Mouse (Mus musculus): ENCODE measurements around the gene Atad1. TPM values are rescaled to one million over a fixed set of nuclear protein-coding genes. Genes with fewer than 3 reads are reported as not detected.

Gene Atad1
- polyA plus RNA-seq, 1 experiment from 2014 or later, result 110 TPM

GRCm38 (mm10) chr19:32634916-32635315, 104.7 kb downstream of the Atad1 start:
- WGBS, result 65% methylated on average over 8 of the region's 8 CpGs
- Histone ChIP-seq H3K4me2 (replicated peaks; ENCODE audit: low read depth, low read length) (no peak overlapping the region), H3K9ac (ENCODE audit: low read depth, low read length) (no peak overlapping the region), H3K27ac (ENCODE audit: low read depth, low read length) (no peak overlapping the region), H3K9me3 (ENCODE audit: control insufficient read depth, low read length) (no peaks in the 10 kb centered on the region), H3K4me1 (replicated peaks; ENCODE audit: control insufficient read depth, insufficient read depth, low read length) (no peaks in the 10 kb centered on the region), H3K4me3 (ENCODE audit: low read depth, low read length) (no peak overlapping the region), H3K36me3 (ENCODE audit: control insufficient read depth, insufficient read depth, low read length) (no peaks in the 10 kb centered on the region), H3K27me3 (ENCODE audit: control insufficient read depth, insufficient read depth, low read length) (no peaks in the 10 kb centered on the region)
- DNase-seq (ENCODE audit: low spot score), result no peak
- no peak for ATAC-seq (ENCODE audit: low FRiP score)

- Histone ChIP-seq H3K27ac (ENCODE audit: low read depth, low read length) (no peak overlapping the region), H3K4me1 (replicated peaks; ENCODE audit: control insufficient read depth, insufficient read depth, low read length) (no peaks in the 10 kb centered on the region), H3K27me3 (ENCODE audit: control insufficient read depth, insufficient read depth, low read length) (no peaks in the 10 kb centered on the region), H3K4me3 (ENCODE audit: low read depth, low read length) (no peak overlapping the region), H3K9me3 (ENCODE audit: control insufficient read depth, low read length) (no peaks in the 10 kb centered on the region), H3K36me3 (ENCODE audit: control insufficient read depth, insufficient read depth, low read length) (no peaks in the 10 kb centered on the region), H3K9ac (ENCODE audit: low read depth, low read length) (no peak overlapping the region), H3K4me2 (replicated peaks; ENCODE audit: low read depth, low read length) (no peak overlapping the region)
- ATAC-seq (ENCODE audit: low FRiP score), result no peak
- DNase-seq (ENCODE audit: low spot score), result no peak
- WGBS, result 77% methylated on average over 7 of the region's 7 CpGs
Observed at GRCm38 (mm10) chr19:32628572-32629132, 110.9 kb downstream of the Atad1 start.

- H3K4me2 ChIP-seq (replicated peaks; ENCODE audit: low read depth, low read length), result no peak overlapping the region
- no peaks in the 10 kb centered on the region for H3K27me3 ChIP-seq (ENCODE audit: control insufficient read depth, insufficient read depth, low read length)
- no peaks in the 10 kb centered on the region for H3K9me3 ChIP-seq (ENCODE audit: control insufficient read depth, low read length)
- no peak for ATAC-seq (ENCODE audit: low FRiP score)
- 90% methylated on average over 4 of the region's 4 CpGs for WGBS
- DNase-seq (ENCODE audit: low spot score), result no peak
- H3K36me3 ChIP-seq (ENCODE audit: control insufficient read depth, insufficient read depth, low read length), result no peaks in the 10 kb centered on the region
- H3K27ac ChIP-seq (ENCODE audit: low read depth, low read length), result no peak overlapping the region
- H3K9ac ChIP-seq (ENCODE audit: low read depth, low read length), result no peak overlapping the region
- no peak overlapping the region for H3K4me3 ChIP-seq (ENCODE audit: low read depth, low read length)
- no peaks in the 10 kb centered on the region for H3K4me1 ChIP-seq (replicated peaks; ENCODE audit: control insufficient read depth, insufficient read depth, low read length)
Observed at GRCm38 (mm10) chr19:32627631-32628030, 112.0 kb downstream of the Atad1 start.

GRCm38 (mm10) chr19:32626768-32627331, 112.7 kb downstream of the Atad1 start:
- Histone ChIP-seq H3K9ac (ENCODE audit: low read depth, low read length) (no peak overlapping the region), H3K4me2 (replicated peaks; ENCODE audit: low read depth, low read length) (no peak overlapping the region), H3K9me3 (ENCODE audit: control insufficient read depth, low read length) (no peaks in the 10 kb centered on the region), H3K27ac (ENCODE audit: low read depth, low read length) (no peak overlapping the region), H3K36me3 (ENCODE audit: control insufficient read depth, insufficient read depth, low read length) (no peaks in the 10 kb centered on the region), H3K4me3 (ENCODE audit: low read depth, low read length) (no peak overlapping the region), H3K27me3 (ENCODE audit: control insufficient read depth, insufficient read depth, low read length) (no peaks in the 10 kb centered on the region), H3K4me1 (replicated peaks; ENCODE audit: control insufficient read depth, insufficient read depth, low read length) (no peaks in the 10 kb centered on the region)
- DNase-seq (ENCODE audit: low spot score), result no peak
- 69% methylated on average over 13 of the region's 13 CpGs for WGBS
- ATAC-seq (ENCODE audit: low FRiP score), result no peak

GRCm38 (mm10) chr19:32622142-32622541, 117.4 kb downstream of the Atad1 start:
- Histone ChIP-seq H3K36me3 (ENCODE audit: control insufficient read depth, insufficient read depth, low read length) (no peaks in the 10 kb centered on the region), H3K27ac (ENCODE audit: low read depth, low read length) (no peak overlapping the region), H3K9me3 (ENCODE audit: control insufficient read depth, low read length) (no peaks in the 10 kb centered on the region), H3K27me3 (ENCODE audit: control insufficient read depth, insufficient read depth, low read length) (no peaks in the 10 kb centered on the region), H3K4me2 (replicated peaks; ENCODE audit: low read depth, low read length) (no peak overlapping the region), H3K4me3 (ENCODE audit: low read depth, low read length) (no peak overlapping the region), H3K9ac (ENCODE audit: low read depth, low read length) (no peak overlapping the region), H3K4me1 (replicated peaks; ENCODE audit: control insufficient read depth, insufficient read depth, low read length) (no peaks in the 10 kb centered on the region)
- DNase-seq (ENCODE audit: low spot score) (no peak), ATAC-seq (ENCODE audit: low FRiP score) (no peak)
- WGBS, result 82% methylated on average over 3 of the region's 3 CpGs

Other genes with a start within 250 kb of the Atad1 start
- 3.4 and 5.8 TPM in 2 replicates for gene Papss2, start 144.0 kb downstream of the Atad1 start, polyA plus RNA-seq (2014; fragmentation: Nextera tagmentation; extraction: Ambion mirVana)
- gene Pten, start 17.7 kb upstream of the Atad1 start, polyA plus RNA-seq (2014; fragmentation: Nextera tagmentation; extraction: Ambion mirVana), result 8.5 and 14.2 TPM in 2 replicates